Mouse (Mus musculus) liver, embryonic 16.5 days (tissue): ENCODE results near the gene Usf3. TPM values are rescaled to one million over a fixed set of nuclear protein-coding genes. Genes with fewer than 3 reads are reported as not detected.

ENCODE experiments used
- ATAC-seq: fragments of 200-750 bp; cut with Nextera tagmentation; 2 replicates; pipeline ENCODE4 v1.8.0; 2017; ENCODE audit warnings: low read depth, mild to moderate bottlenecking, moderate number of reproducible peaks, moderate library complexity
- H3K27ac ChIP-seq: fragments of 300-500 bp; sonication (generic); 2 replicates; pipeline ENCODE4 v1.5.1; 2014; ENCODE audit warnings: mild to moderate bottlenecking, low read length
- H3K27me3 ChIP-seq: fragments of 300-500 bp; sonication (generic); 2 replicates; pipeline ENCODE4 v1.6.1; 2014; ENCODE audit warnings: low read depth, low read length, mixed read lengths; ENCODE audit not compliant: control insufficient read depth, insufficient read depth
- H3K36me3 ChIP-seq: fragments of 300-500 bp; sonication (generic); 2 replicates; pipeline ENCODE4 v1.6.1; 2014; ENCODE audit warnings: mild to moderate bottlenecking; ENCODE audit not compliant: control insufficient read depth, insufficient read depth
- H3K4me1 ChIP-seq: fragments of 300-500 bp; sonication (generic); 2 replicates; pipeline ENCODE4 v1.6.1; 2014; ENCODE audit warnings: low read depth, low read length, mixed read lengths; ENCODE audit not compliant: control insufficient read depth
- H3K4me2 ChIP-seq: fragments of 300-500 bp; sonication (generic); 2 replicates; pipeline ENCODE4 v1.6.1; 2014; ENCODE audit warnings: low read depth, low read length, mixed read lengths
- H3K4me3 ChIP-seq: fragments of 300-500 bp; sonication (generic); 2 replicates; pipeline ENCODE4 v1.5.1; 2014; ENCODE audit warnings: low read depth, mild to moderate bottlenecking, low read length
- H3K9ac ChIP-seq: fragments of 300-500 bp; sonication (generic); 2 replicates; pipeline ENCODE4 v1.6.1; 2014; ENCODE audit warnings: low read depth, low read length
- H3K9me3 ChIP-seq: fragments of 300-500 bp; sonication (generic); replicated peaks from 2 replicates; pipeline ENCODE4 v1.6.1; 2016; ENCODE audit warnings: low read length; ENCODE audit not compliant: control insufficient read depth
- WGBS: fragments of 180-500 bp; shearing (Covaris S2); extraction: QIAGEN DNeasy Blood & Tissue Kit; methylation state at CpG from one replicate; pipeline ENCODE4 v1.1.7; 2014; ENCODE audit not compliant: insufficient replicate concordance; 5-methylcytosine and 5-hydroxymethylcytosine counted together
- polyA plus RNA-seq: library from polyadenylated mRNA; unstranded; fragments of >200 nt; fragmentation: Nextera tagmentation; extraction: Ambion mirVana; gene quantifications from 2 replicates; pipeline ENCODE4 v1.2.1, GENCODE M21; 2015

Usf3 gene
- polyA plus RNA-seq, 1 experiment from 2014 or later, result 1.5 TPM

GRCm38 (mm10) chr16:44240406-44240805 is 67.4 kb downstream of the Usf3 start:
- no peaks in the 10 kb centered on the region for H3K4me1 ChIP-seq
- H3K9ac ChIP-seq, result no peak overlapping the region
- H3K36me3 ChIP-seq, result no peaks in the 10 kb centered on the region
- H3K27me3 ChIP-seq, result no peaks in the 10 kb centered on the region
- no peak overlapping the region for H3K27ac ChIP-seq
- H3K4me2 ChIP-seq, result no peak overlapping the region
- H3K4me3 ChIP-seq, result no peak overlapping the region
- 52% methylated on average over 8 of the region's 8 CpGs for WGBS
- no peaks in the 10 kb centered on the region for H3K9me3 ChIP-seq
- no peak for ATAC-seq

DNA sequence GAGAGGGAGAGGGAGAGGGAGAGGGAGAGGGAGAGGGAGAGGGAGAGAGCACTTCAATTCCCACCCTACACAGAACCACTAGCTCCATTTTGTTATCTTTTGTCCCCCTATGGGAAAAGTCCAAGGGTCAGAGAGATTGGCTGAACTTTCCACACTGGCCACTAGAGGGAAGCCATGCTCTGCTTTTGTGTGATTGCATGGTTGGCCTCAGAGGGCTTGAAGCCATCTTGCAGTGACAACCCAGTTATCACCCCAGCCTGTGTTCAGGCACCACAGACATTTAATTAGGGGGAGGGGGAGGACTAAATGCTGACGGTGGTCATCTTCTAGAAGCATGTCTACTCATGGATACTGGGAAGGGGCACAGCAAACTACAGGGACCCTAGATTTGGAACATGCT is 69.6 kb downstream of the Usf3 start:
- Histone ChIP-seq H3K27ac (no peak overlapping the region), H3K36me3 (no peaks in the 10 kb centered on the region), H3K4me3 (no peak overlapping the region), H3K4me2 (no peak overlapping the region), H3K27me3 (no peaks in the 10 kb centered on the region), H3K4me1 (no peaks in the 10 kb centered on the region), H3K9ac (no peak overlapping the region), H3K9me3 (peaks cover 2% of the 10 kb centered on the region; the same call in 1 of the 2 replicates)
- WGBS, result 0% methylated on average over 1 of the region's 1 CpGs
- ATAC-seq, result peak; percentile 51

- Histone ChIP-seq H3K4me3 (no peak overlapping the region), H3K27me3 (no peaks in the 10 kb centered on the region), H3K4me1 (no peaks in the 10 kb centered on the region), H3K9ac (no peak overlapping the region), H3K9me3 (peaks cover 2% of the 10 kb centered on the region; the same call in 1 of the 2 replicates), H3K4me2 (no peak overlapping the region), H3K36me3 (no peaks in the 10 kb centered on the region), H3K27ac (no peak overlapping the region)
- 41% methylated on average over 7 of the region's 7 CpGs for WGBS
- ATAC-seq, result no peak
Observed at GRCm38 (mm10) chr16:44243323-44243722, 70.3 kb downstream of the Usf3 start.

DNA sequence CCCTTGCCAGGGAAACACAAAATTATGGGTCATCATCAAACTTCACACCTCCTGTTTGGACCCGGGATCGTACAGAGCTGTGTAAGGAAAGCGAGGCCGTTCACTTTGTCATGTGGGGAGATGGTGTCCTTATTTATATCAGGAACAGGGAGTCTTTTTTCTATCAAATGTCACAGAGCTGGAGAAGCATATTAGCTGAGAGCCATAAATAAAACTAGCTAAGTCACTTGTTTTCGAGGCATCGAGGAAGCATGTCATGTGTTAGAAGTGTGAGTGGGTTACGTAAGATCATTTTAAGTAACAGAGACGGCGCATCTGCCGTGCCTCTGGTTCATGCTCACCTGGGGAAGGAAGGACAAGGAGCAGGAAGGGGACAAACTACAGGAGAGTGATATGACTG is 76.9 kb downstream of the Usf3 start:
- ATAC-seq, result no peak
- H3K27ac ChIP-seq, result no peak overlapping the region
- no peak overlapping the region for H3K4me2 ChIP-seq
- no peak overlapping the region for H3K4me3 ChIP-seq
- peaks cover 2% of the 10 kb centered on the region; the same call in 1 of the 2 replicates for H3K9me3 ChIP-seq
- whole genome bisulfite sequencing, result 72% methylated on average over 10 of the region's 10 CpGs
- no peak overlapping the region for H3K9ac ChIP-seq
- H3K27me3 ChIP-seq, result no peaks in the 10 kb centered on the region
- no peaks in the 10 kb centered on the region for H3K36me3 ChIP-seq
- no peaks in the 10 kb centered on the region for H3K4me1 ChIP-seq

- Histone ChIP-seq H3K4me2 (no peak overlapping the region), H3K4me3 (no peak overlapping the region), H3K27me3 (no peaks in the 10 kb centered on the region), H3K9ac (no peak overlapping the region), H3K36me3 (no peaks in the 10 kb centered on the region), H3K4me1 (no peaks in the 10 kb centered on the region), H3K27ac (no peak overlapping the region), H3K9me3 (no peaks in the 10 kb centered on the region)
- no peak for ATAC-seq
- 74% methylated on average over 3 of the region's 3 CpGs for WGBS
Observed at GRCm38 (mm10) chr16:44252735-44253134, 79.7 kb downstream of the Usf3 start.

- no peaks in the 10 kb centered on the region for H3K4me1 ChIP-seq
- 58% methylated on average over 7 of the region's 7 CpGs for WGBS
- H3K9me3 ChIP-seq, result no peaks in the 10 kb centered on the region
- no peak overlapping the region for H3K4me3 ChIP-seq
- no peak overlapping the region for H3K4me2 ChIP-seq
- ATAC-seq, result no peak
- H3K36me3 ChIP-seq, result no peaks in the 10 kb centered on the region
- no peak overlapping the region for H3K27ac ChIP-seq
- no peaks in the 10 kb centered on the region for H3K27me3 ChIP-seq
- H3K9ac ChIP-seq, result no peak overlapping the region
Observed at GRCm38 (mm10) chr16:44253797-44254634, 81.0 kb downstream of the Usf3 start.

DNA sequence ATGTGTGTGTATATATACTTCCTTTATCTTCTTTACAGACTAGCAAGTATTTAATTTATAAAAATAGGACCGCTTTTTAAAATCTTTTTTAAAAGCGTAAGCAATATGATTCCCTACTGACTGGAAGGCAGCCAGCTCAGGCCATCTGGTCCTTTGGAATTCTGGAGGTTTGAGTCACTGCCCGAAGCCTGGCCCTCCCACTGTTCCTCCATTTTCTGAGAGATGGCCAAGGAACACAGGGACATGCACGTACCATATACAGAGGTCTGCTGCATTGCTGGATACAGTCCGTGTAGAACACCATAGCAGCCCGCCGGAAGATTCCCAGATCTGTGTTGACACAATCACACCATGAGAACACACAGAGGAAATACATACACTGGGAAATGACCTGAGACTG is 81.7 kb downstream of the Usf3 start:
- ATAC-seq, result peak; percentile 32; the same call in 1 of the 2 replicates
- Histone ChIP-seq H3K4me2 (no peak overlapping the region), H3K27me3 (no peaks in the 10 kb centered on the region), H3K36me3 (no peaks in the 10 kb centered on the region), H3K27ac (no peak overlapping the region), H3K4me1 (no peaks in the 10 kb centered on the region), H3K4me3 (no peak overlapping the region), H3K9me3 (no peaks in the 10 kb centered on the region), H3K9ac (no peak overlapping the region)
- WGBS, result 71% methylated on average over 7 of the region's 7 CpGs

GRCm38 (mm10) chr16:44257476-44257875 is 84.4 kb downstream of the Usf3 start:
- H3K4me1 ChIP-seq, result no peaks in the 10 kb centered on the region
- H3K9ac ChIP-seq, result no peak overlapping the region
- no peaks in the 10 kb centered on the region for H3K27me3 ChIP-seq
- no peak for ATAC-seq
- H3K27ac ChIP-seq, result no peak overlapping the region
- WGBS, result 55% methylated on average over 3 of the region's 3 CpGs
- no peaks in the 10 kb centered on the region for H3K36me3 ChIP-seq
- no peak overlapping the region for H3K4me3 ChIP-seq
- no peaks in the 10 kb centered on the region for H3K9me3 ChIP-seq
- H3K4me2 ChIP-seq, result no peak overlapping the region

GRCm38 (mm10) chr16:44264916-44265315 is 91.9 kb downstream of the Usf3 start:
- ATAC-seq, result no peak
- Histone ChIP-seq H3K9ac (no peak overlapping the region), H3K9me3 (no peaks in the 10 kb centered on the region), H3K36me3 (no peaks in the 10 kb centered on the region), H3K4me2 (no peak overlapping the region), H3K27me3 (no peaks in the 10 kb centered on the region), H3K4me3 (no peak overlapping the region), H3K4me1 (peaks cover 8% of the 10 kb centered on the region; the same call in 1 of the 2 replicates), H3K27ac (no peak overlapping the region)
- 55% methylated on average over 2 of the region's 2 CpGs for WGBS
